Comparison of ENCODE assay signal across 1 mouse cellular context in genomic region chr15:96709491-96710351, GRCm38 (mm10).
TF ChIP-seq lines count a peak whose summit lies in the region.

No protein-coding gene starts in this region.

TF ChIP-seq in MEL, 35 proteins besides CTCF, POLR2A, EP300 and RAD21 (continued from another document):
- TF ChIP-seq MEF2A (IDR thresholded peaks at IDR 0.05; ENCODE audit: extremely low read depth, insufficient replicate concordance, low read depth, low read length, poor library complexity, severe bottlenecking) (no peak), MYC (IDR thresholded peaks at IDR 0.05; ENCODE audit: low read depth, low read length) (peak; percentile 99), TBP (IDR thresholded peaks at IDR 0.05; ENCODE audit: low read depth, low read length) (peak; percentile 84), NELFE (IDR thresholded peaks at IDR 0.05; ENCODE audit: low read depth, low read length) (peak; percentile 87), ETS1 (IDR thresholded peaks at IDR 0.05; ENCODE audit: low read depth, low read length) (peak; percentile 31; the same call in 1 of the 2 replicates), HCFC1 (IDR thresholded peaks at IDR 0.05; ENCODE audit: low read depth, low read length) (peak; percentile 82), ZC3H11A (IDR thresholded peaks at IDR 0.05; ENCODE audit: low read depth, low read length) (no peak)
